Mouse (Mus musculus) kidney, postnatal 25 days (tissue): Measurements from ENCODE around the gene Pkdrej.
"Not testable (repeated sequence)": the region's sequence is repeated elsewhere in the genome, so short reads cannot be mapped to it uniquely, and the experiment has no call there.

Source experiments
- DNase-seq, 2 experiments: peaks; one replicate each; pipeline ENCODE4 v3.0.0; 2021; ENCODE audit warnings: mixed read lengths in 2 of 2

The Pkdrej gene

DNA sequence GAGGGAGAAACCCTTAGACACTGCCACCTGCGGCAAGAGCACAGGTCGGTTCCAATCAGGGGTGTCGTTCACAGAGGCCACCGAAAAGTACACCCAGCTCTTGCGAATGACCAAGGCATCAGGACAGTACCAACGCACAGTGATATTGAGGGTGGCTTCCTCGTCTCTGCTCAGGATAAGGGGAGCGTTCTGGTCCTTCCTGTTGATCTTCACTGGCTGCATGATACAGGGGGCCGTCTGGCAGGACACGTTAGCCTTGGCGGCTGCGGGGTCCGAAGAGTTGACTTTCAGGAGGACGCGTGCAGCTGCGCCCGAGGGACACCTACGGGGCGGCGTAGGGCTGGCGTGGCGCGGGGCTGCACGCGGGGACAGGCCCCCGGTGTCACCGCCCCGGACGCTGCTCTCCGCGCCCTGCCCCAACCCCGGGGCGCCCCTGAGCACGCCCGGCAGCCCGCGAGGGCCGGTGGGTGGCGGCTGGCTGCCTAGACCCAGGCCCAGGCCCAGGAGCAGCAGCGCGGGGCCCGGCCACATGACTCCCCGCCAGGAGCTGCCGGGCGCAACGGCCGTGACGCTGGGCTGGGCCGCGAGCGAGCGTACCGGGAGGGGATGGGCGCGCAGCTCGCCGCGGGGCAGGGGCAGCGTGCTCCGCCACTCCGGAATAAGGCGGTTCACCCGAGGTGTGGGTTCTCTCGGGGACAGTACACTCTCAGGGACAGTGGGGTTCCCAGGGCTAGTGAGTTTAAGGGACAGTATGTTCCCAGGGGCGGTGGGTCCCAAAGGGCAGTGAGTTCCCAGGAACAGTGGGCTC is at the start of gene Pkdrej:
Pkdrej (minus strand) TSS at position 532 of the 808 bp plus-strand sequence.
- peak; percentile 12 to 56 for DNase-seq

DNA sequence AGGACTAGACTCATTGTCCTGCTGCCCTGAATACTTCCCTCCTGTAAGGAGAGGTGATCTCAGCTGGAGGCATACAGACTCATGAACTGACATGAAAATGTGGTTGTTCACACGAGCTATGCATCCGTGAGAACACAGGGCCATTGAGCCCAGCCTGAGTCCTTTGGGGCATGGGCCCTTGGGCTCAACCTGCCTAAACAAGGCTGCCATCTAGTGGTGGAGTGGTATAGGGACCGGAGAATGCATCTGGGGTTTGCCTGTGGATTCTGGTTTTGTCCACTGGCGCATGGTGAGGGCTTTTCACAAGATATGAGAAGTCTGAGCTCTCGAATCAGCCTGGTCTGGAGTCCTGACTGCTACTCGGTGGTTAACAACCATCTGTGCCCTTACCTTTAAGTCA is 46.2 kb upstream of the Pkdrej start:
- DNase-seq: peak; percentile 79 to 84

DNA sequence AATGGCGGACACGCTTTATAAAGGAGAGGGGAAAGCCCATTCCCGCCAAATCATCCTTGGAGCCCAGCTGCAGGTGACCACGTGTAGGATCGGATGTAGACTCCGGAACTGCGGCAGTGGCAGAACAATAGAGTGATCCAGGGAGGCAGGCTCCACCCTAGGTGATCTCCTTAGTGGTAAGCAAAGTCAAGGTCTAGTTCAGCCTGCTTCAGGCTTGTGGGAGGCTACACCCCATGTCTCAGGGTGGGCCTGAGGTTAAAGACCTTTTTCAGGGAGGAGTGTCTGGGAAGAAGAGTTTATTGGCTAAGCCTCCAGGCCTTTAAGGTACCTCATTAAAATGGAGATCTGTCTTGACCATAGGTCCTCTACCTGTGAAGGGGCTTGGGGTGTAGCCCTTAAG is 44.4 kb upstream of the Pkdrej start:
- DNase-seq: not testable (repeated sequence)

DNA sequence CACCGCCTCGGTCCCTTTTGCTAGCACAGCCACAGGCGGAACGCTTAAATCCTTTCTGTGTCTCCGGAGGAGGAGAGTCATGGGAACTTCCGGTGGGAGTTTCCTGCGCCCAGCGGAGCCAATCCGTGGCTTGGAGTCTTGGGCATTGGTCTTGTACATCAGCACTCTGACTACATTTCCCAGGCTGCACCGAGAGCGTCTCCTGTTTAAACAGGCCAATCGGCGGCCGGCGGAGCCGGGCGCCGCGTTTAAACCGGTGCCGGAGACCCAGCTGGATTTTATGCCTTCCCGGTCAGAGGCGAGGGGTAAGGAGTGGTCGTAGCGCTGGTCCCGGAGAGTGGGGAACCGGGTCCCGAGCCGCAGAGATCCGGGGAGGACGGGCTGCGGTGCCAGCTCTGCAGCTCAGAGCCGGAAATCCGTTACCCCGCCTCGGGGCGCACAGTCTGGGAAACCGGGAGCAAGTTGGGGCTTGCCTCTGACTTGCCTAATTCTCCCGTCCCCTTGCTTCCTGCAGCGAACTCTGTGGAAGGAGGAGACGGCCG is 38.0 kb upstream of the Pkdrej start, which contains the start of gene Gtse1:
Gtse1 (plus strand) TSS at position 256 of the 542 bp plus-strand sequence.
- DNase-seq: peak; percentile 96 to 98

DNA sequence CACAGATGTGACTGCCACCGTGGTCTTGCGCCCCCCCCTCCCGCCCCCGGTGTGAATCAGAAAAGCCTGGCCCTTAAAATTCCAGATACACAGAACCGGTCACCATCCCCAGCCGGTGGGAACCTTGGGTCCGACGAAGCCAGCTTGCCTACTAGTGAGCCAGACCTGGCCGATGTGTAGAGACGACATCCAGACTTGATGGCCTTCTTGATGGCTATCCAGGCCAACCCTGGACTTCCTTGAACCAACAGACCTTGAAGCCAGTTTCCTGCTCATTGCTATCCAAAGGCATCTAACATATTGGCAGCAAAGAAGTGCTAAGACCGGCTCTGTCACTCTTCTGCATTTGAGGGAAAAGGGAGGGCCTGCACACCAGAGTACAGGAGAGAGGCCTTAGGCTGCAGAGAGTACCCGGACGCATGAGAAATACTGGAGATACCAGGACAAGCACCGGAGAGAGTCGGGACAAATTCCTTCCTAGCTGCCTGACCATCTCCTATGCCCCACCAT is 37.5 kb upstream of the Pkdrej start:
- peak in 1 of 2 experiments; percentile 8 for DNase-seq

DNA sequence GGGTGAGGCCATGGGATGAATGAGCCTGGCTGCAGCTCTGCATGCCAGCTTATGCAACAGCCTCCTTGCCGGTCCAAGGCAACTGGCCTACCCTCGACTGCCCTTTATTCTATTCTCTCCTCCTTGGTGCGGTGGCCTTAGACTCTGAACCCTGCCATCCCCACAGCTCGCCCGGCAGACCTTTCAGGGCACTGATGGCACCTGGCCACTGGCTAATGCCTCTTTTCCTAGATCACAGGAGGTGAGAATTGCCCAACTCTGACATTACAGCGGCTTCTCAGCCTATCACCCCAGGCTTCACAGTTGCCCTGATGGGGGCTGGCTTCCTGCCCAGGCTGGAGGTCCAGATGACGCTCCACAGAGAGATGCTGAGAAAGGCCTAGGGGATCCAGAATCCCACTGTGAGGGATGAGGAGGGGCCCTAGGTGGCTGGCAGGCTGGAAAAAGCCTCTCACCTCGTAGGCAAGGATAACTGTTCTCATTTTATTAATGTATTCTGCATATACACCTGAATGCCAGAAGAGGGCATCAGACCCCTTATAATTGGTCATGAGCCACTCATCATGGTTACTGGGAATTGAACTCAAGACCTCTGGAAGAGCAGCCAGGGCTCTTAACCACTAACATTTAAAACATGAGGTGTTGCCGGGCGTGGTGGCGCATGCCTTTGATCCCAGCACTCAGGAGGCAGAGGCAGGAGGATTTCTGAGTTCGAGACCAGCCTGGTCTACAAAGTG is 30.3 kb upstream of the Pkdrej start:
- peak; percentile 40 to 86 for DNase-seq

DNA sequence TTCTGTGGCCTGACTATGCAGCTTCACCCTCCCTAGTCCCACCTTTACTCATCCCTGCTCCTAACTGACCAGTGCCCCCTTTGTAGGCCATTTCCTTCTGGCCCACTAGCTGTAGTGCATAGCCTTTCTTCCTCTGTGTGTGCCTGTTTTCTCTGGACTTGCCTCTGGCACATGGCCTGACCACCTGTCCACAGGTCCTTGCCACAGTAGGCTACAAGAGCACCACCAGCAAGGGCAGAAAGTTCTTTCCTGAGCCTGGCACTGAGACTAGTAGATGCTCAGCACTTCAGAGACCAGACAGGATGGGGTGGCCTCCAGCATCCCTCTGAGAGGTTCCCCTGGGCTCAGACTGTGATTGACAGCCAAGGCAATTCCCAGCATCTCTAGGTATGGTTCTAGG is 23.5 kb upstream of the Pkdrej start:
- no peak for DNase-seq

DNA sequence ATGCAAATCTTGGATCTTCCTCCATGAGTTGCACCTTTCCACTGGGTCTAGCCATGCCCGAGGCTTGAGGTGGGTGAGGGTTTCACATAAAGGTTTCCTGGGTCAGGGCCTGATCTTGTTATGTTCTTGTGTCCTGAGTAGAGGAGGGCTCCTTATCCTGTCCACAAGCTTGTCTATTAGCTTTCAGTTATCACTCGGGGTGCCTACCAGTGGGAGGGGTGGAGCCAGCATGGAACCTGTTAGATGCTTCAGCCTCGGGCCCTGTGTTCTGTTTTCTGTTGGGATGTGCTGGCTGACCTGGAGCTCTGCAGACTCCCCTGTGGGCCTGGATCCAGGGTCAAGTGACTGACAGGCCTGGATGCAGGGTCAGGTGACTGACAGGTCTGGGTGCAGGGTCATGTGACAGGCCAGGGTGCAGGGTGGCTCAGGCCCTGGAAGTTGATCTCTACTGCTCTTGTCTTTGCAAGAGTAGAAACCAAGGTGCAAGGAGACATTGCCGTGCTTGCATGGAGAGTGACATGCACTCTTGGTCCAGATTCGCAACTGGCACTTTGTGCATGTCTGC is 20.3 kb upstream of the Pkdrej start:
- peak; percentile 71 to 87 for DNase-seq

DNA sequence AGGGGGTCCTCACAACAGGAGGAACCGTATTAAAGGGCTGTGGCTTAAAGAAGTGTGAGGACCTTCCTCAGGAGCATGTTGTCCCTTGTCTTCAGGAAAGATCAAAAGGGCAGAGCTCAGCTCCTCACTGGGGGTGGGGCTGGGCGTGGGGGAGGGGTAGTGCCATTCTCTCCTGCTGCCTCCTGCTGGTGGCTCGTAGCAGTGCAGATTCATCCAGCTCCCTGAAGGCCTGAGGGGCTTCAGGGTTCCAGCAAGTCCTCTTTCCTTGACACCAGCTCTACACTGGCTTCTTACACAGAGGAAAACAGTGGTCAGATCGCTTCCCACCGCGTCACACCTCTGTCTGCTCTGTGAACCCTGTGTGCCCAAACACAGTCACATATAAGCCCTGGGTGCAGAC is 19.4 kb upstream of the Pkdrej start:
- peak in 1 of 2 experiments; percentile 41 for DNase-seq

DNA sequence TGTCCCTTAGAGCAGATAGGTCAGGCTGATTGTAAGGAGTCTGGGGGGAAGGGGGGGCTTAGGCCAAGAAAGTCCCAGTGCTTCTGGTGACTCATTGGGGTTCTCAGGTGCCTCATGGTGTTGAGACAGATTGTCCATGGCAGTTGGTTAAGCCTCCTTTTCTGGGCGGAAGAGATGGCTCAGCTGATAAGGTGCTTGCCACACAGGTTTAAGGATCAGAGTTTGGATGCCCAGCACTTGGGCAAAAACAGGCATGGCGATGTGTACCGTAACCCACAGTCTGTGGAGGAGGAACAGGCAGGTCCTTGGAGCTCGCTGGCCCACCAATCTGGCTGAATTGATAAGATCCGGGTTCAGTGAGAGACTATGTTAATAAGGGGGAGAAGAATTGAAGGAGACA is 15.4 kb upstream of the Pkdrej start:
- DNase-seq: no peak

DNA sequence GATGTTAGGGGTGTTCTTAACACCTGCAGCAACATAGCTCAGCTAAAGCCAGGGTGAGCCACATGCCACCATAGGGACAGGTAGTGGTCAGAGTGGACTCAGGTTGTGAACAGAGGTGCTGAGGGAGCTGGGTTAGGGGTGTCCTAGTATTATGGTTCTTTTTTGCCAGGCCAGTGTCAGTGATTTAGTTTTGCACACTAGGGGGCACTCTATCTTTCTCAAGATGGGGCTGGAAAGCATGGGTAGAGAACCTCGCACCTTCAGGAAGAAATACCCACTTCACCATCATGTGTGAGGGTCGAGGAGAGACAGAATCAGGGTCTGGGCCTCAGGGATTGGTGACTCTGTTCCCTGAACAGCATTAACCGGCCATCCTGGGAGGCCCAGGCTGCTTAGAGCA is 13.8 kb upstream of the Pkdrej start:
- no peak for DNase-seq

DNA sequence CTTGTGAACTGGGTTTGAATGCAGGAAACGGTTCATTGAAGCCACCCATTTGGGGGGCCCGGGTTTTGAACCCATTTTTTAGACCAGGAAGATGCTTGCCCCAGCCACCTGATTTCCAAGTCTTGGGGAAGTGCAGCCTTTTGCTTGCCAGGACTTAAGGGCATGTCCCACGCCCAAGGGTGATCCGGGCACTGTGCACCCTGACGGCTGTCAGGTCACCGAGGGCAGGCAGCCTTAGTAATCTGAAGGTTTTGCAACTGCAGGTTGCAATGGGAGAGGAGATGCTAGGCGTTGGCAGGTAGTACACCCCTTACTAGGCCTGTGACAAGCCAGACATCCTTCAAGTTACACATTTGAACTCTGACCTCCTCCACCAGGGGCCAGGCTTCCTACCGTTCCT is 11.1 kb upstream of the Pkdrej start:
- DNase-seq: peak in 1 of 2 experiments; percentile 10

DNA sequence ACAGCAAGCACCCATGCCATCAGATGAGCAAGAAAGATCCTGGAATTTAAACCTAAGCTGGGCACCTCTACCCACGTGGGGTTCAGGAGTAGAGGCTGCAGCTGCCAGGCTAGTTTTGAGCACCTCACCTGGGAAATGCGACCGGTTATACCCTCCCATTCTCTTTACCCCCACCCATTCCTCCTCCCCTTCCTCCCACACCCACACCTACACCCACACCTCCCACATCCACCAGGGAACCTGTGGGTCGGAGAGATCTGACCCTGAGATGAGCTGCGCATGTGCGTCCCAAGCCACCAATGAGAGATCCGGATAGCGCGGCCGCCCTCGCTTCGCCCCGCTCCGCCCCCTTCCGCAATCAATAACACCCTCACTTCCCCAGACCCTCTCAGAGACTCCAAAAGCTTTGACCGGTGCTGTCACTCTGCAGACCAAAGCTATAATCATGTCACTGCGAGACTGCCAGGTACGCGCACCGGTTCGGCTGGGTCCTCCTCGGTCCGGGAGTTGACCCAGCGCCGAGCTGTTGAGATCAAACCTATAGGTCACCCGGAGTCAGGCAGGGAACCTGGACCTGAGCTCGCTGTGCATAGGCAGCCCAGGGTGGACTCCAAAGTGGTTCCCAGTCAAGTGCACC is 10.5 kb upstream of the Pkdrej start, which contains the start of gene Ttc38:
Ttc38 (plus strand) TSS at position 353 of the 637 bp plus-strand sequence.
- peak; percentile 93 to 96 for DNase-seq

DNA sequence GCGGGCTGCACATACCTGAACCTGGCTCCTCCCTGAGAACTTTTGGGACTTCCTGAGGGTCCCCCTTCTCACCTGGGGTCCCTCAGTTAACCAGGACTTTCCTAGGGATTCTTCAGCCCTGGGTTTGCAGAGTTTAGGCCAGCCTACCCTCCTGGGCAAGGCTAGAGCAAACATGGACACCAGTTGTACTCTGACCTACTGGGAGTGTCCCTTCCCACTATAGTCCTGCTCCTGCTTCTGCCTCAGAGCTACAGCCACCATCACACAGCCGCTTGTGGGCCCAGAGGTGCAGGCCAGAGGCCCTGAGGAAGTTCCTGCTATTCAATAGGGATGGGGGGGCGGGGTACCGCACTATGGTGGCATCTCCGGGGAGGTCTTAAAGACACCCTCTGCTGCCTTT is 7.9 kb upstream of the Pkdrej start:
- DNase-seq: no peak

DNA sequence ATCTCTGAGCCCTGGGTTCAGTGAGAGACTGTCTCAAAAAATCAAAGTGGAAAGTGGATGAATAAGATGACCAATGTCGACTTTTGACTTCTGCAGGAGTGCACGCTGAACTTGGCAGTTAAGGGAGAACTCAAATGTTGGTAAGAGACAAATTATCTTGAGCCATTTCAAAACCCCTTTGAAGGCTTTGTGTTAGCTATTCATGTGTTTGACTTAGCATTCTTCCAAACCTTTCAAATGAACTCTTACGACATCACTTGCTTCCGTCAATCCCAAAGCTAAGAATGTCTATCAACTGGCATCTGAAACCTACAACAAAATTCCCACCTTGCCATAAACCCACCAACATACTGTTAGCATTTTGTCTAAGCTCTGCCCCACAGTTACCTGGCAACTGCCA is 6.5 kb upstream of the Pkdrej start:
- no peak for DNase-seq

DNA sequence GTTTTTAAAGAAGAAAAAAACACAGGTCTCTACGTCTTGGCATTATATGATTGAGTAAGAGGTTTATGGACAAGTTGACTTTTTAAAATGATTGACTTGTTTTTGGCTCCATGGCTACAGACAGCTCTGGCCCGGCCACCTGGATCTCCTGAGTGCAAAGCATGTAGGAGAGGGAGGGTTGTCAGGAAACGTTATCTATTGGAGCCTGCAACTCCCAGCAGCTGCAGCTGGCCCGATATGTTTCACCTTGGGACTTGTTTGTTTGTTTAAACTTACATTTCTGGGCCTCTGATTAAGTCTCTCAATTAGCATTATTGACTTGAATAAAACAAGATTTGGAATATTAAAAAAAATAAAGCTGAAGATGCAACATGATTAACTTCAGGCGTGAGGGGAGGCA is 5.1 kb upstream of the Pkdrej start:
- no peak for DNase-seq

DNA sequence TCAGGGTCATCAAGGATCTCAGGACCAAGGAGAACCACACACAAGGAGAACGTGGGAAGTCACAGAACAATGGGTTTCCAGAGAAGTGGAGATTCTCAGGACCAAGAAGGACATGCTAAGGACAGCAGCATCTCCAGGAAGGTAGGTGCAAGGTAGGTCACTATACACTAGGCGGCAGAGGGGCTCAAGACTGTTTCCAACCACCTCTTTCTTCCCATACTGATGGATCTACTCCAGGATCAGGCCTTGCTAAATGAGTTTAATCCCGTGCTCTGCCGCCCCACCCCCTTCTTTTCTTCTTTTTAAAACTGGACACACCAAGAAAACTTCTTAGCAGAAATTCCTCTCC is 451 bp upstream of the Pkdrej start:
- no peak for DNase-seq

DNA sequence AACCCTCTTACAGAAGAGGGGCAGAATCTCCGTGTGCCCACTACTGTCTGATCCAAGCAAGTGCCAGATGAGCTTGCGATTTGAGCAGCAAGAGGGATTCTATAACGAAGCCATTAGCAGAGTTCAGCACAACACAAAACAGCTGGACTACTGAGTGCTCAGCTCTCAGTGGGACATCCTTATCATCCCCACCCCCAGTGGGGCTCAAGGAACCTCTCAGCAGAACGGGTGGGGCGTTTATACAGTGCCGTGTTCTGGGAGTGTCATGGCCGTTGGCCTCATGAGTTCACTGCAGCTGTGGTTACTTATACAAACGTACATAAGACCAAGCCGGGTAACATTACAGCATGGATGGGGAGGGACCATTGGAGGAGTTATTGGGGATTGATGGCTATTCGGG is 8.1 kb downstream of the Pkdrej start:
- no peak for DNase-seq

DNA sequence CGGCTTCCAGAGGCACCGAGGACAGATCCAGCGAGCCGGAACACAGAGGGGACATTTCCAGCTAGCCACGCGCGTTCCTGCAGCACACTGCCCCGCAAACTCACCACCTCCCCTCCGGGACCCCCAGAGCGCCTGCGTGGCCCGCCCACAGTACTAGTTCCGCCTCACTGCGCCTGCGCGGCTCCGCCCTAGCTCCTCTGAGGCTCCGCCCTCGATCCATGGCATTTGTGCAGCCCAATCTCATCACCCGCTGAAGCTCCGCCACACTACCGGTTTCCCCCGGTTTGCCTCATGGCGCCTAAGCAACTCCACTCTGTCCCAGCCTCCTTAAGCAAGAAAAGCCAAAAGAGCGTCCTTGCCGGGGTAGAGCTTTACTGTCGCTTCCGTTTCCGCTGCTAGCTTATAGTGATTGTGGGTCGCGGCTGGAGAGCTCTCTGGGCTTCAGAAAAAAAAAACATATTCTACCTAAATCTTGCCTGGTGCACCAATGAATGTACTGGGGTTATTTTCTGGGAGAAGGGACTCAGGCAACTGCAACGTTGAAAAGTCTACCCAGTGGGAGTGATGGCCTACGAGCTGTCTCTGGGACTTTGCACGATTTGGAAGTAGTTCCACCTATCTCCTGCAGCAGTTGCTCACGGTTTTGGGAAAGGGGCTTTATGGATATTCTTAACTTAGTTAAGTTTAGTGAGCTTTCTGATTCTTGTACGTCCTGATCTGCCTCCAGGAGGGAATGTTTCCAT is 9.8 kb downstream of the Pkdrej start, which contains the start of gene Cdpf1:
Cdpf1 (minus strand) TSS at position 163 of the 743 bp plus-strand sequence.
- DNase-seq: peak; percentile 98 to 99

DNA sequence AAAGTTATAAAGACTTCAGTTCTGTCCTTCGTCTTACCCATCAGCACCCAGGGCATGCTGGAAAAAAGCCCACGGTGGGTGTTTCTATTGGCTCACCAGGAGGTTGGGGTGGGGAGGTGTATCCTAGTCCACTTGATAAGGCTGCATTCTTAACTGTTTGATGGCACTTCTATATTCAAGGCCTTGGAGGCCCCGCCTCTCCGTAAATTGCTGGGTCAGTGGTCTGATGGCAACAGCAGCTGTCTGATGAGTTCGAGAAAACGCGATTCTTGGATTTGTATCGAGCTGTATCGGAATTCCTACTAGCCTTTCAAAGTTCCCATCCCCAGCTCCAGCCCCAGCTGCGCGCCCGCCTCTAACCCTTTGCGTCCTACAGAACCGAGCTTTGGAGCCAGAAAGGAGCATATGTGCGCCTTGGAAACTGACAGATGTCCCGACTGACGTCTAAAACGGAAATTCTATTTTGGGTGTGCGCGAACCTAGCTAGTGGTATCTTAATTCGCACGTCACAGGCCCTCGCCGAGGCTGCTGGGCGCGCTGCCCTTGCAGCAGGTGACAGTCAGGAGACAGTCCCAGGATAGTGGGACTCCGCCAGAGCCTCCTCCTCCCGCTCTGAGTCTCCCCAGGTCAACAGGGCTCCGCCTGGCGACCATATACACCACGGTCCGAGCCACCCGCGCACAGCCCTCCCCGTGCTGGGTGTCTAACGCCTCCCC is 10.6 kb downstream of the Pkdrej start:
- peak; percentile 55 to 71 for DNase-seq

DNA sequence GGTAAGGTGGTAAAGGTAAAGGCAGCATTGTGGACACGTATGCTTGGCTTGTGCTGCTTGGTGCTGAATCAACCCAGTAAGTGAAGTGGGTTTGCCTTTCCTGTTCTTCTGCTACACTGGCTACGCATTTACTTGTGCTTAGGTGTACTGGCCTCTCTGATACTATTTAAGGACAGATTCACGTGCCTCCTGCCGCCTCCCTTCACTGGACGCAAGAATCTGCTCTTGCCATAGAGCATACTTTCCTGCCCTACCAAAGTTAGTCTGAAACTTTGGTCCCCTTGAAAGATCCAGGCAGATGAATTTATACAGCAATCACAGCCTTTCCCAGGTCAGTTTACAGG is 11.1 kb downstream of the Pkdrej start:
- no peak for DNase-seq
